Mouse (Mus musculus) heart, postnatal 0 days (tissue): ENCODE measurements around the gene Fabp6.

Source experiments
- CTCF ChIP-seq: IDR thresholded peaks from 2 replicates; pipeline ENCODE4 v1.5.1; 2016; ENCODE audit warnings: antibody characterized with exemption, control low read depth, low read depth
- EP300 ChIP-seq: IDR thresholded peaks from 2 replicates; pipeline ENCODE4 v1.6.1; 2016; ENCODE audit warnings: antibody characterized with exemption, low read depth

DNA sequence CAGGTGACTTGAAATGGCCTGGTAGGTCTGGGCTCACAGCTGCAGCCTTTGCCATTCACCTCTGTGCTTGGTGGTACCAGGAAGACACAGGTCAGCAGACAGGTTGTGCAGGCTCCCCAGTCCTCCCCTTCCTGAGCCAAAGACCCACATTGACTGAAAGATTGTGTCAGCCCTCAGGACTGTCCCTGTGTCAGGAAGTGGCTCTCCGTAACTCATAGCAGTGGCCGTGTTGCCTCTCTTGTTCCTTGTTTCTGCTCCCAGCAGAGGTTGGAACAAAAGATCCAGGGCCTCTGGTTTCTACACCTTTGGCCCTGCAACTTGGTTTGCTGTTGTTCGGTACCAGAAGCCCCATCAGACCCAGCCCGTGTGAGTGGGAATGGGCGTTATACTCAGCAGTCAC, 32.2 kb downstream of the Fabp6 start:
- TF ChIP-seq CTCF (no peak), EP300 (no peak)
